Mouse (Mus musculus): ENCODE data around the gene Cep131.
A peak's percentile ranks its signal among the peaks of the same experiment; 100 is the strongest.

Cep131 gene

DNA sequence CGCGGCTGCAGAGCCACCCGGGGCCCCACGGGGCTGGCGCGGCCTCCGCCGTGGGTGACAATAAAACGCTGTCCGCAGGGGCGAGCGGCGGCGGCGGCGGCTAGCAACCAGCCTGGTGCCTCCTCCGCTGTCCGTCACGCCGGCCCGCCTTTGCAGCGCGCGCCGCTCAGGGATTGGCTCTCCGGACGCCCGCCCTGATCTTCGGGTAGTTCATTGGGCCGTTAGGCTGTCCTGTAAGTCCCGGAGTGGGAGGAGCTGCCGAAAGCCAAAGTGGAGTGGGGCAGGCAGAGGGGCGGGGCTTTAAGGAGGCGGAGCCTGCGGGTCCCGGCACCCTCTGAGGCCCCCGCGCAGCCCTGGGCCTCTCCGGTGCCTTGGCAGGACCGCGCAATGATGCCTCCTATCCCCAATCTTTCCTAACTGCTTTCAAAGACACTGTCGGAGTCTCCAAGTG lies at the start of gene Cep131:
Cep131 (minus strand) TSS at position 126 of the 451 bp plus-strand sequence.
- peak; percentile 92 for DNase-seq

DNA sequence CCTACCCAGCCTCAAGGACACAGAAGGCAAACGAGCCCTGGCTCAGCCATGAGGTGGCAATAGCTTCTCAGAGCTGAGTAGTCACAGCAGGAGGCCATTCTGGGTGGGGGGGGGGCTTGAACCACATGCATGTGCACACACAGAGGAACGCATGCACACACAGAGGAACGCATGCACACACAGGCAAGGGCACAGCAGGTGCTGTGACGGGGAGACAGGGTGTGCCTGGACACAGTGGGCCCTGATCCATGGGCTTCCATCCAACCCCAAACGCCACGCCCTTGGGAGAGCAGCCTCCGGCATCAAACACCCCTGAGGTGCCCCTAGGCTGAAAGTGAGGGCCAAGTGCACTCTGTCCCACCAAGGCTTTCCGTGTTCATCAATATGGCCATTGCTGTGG lies 49.6 kb upstream of the Cep131 start:
- no peak for DNase-seq

DNA sequence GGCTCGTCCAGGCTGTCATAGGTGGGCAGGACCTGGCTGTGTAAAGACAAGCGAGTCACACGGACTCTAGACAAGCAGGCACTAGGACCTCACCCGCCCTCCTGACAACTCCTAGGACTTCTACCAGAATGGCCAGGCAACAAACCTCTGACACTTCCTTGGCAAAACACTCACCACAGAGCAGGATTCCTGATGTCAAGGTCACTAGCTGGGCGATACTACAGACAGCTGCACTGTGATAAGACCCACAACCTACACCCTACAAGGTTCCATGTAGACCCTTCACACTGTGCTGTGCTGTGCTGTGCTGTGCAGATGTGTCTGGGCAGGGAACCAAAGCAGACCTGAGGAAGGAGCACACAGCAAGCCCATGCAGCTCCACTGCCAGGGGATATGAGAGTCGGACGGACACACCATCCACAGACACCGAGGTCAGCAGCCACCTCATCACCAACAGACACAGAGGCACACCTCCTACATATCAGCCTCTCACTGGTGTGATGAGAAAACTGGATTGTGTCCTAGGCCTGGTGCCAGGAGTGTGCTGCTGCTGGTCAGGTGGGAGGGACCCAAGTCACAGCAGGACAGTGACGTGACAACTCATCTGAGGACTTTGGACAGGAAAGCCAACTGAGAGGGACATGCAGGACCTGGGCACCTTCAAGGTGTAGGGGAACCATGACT lies 48.4 kb upstream of the Cep131 start:
- DNase-seq, result no peak

DNA sequence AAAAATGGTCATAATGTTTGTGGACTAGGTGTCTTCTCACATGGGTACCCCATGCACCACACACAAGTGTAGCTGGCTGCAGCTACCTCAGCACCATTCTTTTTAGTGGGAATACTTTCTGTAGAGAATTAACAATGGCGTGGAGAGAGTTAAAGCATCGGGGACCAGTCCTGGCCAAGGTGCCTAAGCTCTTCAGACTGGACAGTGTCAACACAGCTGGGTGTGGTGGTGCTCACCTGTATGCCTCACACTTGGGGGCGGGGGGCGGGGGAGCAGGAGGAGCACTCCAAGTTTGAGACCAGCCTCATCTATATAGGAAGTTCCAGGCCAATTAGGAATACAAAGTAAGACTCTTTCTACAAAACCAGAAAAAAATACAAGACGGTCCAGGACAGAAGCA lies 47.5 kb upstream of the Cep131 start:
- no peak for DNase-seq

DNA sequence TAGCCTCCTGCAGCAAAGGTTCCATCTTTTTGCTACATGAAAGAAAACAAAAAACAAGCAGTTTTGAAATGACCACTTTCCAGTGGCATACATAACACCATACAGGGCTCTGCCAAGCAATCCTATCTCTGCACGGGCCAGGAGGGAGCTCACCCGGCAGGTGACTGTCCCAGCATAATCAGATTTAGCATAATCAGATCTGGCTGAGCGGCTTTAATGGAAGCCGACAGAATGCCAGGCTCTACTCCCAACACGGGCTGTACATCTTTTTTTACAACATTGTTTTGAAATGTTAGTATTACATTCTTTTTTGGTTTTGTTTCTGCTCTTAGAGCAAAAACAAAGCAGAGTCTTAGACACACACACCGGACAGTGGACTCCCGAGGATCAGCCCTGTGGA lies 42.7 kb upstream of the Cep131 start:
- DNase-seq, result no peak

DNA sequence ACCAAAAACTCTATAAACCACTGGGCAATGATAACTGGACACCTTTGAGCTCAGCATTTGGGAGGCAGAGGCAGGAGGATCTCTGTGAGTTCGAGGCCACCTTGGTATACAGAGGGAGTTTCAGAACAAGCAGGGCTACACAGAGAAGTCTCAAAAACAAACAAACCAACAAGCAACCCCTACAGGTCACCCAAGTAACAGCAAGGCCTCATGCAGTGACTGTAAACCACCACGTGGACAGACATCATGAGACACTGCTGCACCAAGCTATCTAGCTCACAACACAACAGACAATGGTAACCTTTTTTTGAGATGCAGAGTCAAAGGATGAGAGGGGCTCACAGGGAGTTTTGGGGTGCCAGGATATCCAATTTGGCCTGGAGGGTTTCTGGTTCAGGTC lies 40.2 kb upstream of the Cep131 start:
- no peak for DNase-seq

DNA sequence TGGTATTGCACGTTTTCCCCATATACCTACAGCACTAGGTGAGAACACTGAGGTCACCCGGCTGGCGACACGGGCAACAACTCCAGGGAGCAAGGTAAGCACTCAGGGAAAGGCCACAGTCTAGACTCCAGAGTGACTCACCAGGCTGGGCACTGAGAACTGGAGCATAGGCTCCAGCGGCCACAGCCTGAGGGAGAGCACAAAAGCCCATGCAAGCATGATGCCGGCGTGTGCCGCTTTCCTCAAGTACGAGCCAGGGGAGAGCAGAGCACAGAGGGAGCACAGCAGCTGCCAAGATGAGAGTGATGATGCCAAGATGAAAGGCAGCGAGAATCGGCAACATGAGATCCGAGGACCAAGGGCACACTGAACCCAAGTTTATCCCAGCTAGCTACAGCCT lies 35.5 kb upstream of the Cep131 start:
- no peak for DNase-seq

DNA sequence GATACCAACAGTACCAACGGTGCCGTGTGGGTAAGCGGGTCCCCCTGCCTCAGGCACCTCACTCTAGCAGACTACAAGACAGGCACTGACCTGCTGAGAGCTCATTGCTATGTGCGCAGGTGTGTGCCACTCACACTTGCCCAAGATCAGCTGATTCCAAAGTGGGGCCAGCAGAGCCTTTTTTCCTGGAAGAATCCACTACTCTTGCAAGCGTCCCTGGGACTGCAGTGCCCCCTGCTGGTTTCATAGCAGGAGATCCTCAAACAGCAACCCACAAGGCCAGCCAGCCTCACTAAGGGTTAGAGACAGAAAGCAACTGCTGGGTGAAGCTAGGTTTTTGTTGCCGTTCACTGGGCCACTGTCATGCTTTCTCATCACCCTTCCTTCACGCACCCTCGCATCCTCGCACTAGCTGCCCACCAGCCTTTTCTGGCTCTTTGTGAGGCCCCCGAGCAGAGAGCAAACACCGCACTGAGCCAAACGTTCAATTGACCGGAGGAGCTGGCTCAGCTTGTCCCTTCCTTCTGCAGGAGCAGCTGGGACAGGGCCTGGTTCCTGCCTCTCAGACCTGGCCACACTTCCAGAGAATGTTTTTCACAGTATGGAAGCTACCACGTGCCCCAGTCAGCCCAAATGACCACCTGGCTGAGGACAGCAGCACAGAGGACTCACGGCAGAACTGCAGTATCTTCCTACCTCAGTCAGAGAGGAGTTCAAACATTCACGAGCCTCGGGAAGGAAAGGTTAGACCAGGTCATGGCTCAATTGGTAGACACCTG lies 34.2 kb upstream of the Cep131 start:
- DNase-seq, result peak; percentile 84

DNA sequence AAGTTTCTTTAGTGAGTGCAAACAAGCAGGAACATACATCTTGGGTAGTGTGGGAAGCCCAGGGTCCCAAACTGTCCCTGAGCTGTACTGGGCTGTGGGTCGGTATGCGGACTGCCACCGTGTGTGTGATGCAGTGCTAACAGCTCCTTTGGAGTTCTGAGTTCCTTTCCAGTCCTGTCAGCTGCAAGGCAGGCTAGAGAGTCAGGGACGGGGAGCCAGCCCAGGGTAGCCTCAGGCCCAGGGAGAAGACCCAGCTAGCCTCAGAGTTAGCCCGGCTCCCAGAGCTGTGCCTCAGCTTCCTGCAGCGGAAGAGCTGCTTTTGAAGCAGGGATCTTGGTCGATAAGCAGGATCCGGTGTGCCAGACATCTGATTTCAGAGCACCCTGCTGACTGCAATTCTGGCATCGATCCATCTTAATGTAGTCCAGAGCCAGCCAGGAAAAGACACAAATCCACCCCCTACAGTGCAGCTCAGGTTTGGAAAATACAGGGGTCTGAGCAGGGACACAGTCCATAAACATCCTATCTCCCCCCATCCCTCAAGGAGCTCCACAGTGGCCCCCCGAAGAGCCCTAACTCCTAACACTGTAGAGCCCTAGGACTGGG lies 33.4 kb upstream of the Cep131 start:
- no peak for DNase-seq

DNA sequence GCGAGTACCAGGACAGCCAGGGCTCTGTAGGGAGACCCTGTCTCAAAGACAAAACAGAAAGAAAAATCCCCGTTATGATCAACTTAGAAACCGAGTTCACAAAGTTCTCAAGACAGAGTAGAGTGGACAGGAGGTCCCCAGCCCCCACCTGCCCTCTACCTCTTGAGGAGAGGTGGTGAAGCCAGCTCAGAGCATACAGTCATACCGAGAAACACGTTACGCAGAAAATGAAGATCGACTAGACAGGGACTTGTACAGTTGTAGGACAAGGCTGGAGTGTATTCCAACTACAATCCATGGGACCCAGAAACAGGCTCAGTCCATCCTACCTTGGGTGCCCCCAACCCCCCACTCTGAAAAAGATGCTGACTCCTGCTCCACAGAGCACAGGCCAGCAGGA lies 32.5 kb upstream of the Cep131 start:
- DNase-seq, result no peak

DNA sequence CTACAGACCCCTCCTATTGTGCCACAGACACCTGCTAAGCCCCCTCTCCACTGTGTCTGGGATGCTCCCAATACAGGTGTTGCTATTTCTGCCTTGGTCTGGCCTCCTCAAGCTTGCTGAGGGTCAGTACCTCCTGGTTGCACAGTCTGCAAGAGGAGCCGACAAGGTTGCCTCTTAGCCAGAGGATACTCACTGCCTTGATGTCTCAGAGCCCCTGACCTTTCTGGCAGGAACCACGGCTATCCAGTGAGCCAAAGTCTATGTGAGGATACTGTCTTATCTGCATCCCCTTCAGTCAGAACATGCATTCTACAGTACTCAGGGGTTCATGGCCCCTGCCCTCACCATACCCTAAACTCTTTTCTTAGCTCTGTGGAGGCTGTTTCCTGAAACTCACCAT lies 31.0 kb upstream of the Cep131 start:
- DNase-seq, result no peak

DNA sequence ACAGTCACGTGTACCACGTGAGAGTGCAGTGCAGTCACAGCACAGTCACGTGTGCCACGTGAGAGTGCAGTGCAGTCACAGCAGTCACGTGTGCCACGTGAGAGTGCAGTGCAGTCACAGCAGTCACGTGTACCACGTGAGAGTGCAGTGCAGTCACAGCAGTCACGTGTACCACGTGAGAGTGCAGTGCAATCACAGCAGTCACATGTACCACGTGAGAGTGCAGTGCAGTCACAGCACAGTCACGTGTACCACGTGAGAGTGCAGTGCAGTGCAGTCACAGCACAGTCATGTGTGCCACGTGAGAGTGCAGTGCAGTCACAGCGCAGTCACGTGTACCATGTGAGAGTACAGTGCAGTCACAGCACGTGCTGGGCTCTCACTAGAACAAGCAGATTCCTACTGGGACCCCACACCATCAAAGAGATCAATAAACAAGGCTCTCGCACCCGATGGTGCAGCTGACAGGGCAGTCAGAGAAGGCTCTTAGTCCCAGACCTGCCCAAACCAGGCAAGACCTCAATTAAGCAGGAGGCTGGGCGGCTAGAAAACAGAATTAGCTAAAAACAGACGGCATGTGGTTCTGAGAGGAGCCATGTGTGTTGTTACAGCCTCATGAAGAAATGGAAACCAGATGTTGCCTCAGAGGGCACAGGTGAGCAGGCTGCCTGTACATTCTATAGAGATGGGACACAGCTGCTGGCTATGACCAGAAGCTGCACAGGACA lies 28.0 kb upstream of the Cep131 start:
- no peak for DNase-seq

DNA sequence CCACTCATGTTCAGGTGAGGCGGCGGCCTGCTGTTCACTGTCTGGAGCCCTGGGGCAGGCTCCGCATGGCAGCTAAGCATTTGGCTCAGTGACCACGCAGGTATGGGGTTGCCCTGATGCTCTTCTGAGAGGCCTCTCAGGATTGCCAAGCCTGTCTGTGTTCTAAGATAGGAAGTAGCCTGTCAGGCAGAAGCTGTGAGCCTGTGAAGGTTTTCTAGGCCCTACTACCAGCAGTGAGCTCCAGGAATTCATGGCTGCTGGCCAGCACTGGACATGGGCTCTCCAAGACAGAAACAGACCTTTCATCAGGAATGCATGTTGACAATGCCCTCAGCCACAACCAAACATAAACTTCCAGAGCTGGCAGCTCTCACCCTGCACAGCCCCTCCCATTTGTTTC lies 25.5 kb upstream of the Cep131 start:
- DNase-seq, result no peak

DNA sequence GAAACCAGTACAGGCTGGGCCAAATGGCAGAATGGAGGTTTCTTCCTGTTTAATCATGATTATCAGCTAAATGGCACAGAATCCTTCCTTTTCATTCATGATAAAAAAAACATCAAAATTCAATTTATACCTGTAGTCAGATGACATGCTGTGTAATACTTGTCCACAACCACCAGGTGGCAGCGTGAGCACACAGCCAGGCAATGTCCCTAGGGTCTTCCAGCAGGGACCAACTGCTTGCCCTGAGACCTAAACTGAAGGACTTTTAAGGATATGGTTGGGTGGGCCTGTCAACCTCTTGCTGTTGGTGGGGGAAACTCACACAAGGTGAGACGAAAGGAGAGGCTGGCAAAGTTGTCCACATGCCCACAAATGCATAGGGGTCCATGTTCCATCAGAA lies 24.4 kb upstream of the Cep131 start:
- DNase-seq, result peak; percentile 72

DNA sequence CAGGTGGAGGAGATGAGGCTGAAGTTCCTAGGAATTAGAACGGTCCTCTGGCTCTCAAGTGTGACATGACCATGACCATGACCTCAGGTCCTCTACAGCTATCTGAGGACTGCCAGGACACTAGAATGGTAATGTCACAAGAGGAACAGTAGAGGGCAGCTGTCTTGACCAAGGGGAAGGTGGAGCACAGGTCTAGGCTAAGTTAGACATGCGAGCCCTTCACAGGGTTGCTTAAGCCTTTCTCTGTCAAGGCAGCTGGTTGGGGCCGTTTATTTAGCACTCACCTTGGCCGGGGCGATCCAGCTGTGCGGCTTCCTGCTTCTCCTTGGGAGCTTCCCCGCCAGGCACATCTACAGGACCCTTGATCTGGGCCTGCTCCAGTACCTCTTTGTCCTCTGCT lies 23.9 kb upstream of the Cep131 start:
- DNase-seq, result no peak

DNA sequence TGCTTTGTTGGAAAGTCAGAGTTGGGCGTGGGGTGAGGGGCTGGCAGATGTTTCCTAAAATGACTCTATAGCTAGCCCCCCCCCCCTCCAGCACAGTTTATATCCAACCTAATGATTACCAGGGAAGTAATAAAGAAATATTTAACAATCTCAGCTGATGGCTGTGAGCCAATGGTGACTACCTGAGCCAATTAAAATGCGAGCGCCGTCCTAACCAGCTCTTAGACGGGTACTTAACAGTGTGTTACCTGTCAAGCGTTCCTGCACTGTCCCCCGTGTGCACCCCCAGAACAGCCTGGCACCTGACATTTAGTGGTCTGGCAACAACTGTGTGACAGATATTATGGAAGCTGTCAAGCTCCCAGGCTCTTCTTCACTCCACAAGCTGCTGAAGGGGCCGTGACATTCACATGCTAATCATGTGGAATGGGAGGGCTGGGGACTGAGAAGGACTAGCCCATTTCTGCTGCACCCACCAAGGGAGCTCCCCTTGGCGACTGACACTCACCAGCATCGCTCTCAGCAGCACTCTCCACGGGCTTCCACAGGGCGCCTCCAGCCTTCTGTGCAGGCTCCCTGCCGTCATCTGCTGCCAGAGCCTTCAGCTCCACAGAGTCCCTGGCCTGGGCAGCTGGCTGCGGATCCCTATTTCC lies 23.1 kb upstream of the Cep131 start:
- DNase-seq, result no peak

DNA sequence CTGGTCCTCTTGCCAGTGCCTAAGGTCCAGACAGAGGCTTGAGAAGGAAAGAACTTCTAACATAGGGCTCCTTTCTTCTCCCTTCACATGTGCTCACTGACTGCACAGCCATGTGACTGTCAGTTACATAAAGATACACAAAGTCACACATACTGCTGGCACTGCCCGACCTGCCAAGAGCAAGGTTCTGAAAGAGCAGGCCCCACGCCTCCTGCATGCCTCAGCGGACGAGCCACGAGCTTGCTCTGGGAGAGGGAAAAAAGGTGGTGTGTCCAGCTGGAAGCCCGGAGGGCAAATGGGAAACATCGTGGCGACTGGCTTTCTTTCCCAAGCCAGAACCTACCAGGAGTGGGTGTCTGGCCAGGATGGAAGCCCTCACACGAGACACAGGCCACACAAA lies 21.2 kb upstream of the Cep131 start:
- no peak for DNase-seq

DNA sequence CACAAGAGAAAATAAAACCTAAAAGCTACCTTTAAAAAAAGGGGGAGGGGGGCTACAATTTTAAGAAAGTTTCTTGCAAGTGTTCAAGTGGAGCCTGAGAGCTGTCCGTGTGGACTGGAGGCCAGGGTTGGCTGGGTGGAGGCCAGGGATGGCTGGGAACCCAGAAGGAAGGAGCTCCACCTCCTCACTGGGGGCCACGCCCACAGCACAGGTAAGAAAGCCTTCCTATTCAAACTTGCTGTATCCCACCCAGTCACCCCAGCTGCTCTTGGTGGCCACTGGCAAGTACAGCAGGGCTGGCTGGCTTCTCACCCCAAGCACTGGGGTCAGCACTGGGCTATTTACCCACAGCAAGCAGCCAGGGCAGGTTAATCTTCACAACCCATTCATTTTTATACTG lies 20.4 kb upstream of the Cep131 start:
- no peak for DNase-seq

DNA sequence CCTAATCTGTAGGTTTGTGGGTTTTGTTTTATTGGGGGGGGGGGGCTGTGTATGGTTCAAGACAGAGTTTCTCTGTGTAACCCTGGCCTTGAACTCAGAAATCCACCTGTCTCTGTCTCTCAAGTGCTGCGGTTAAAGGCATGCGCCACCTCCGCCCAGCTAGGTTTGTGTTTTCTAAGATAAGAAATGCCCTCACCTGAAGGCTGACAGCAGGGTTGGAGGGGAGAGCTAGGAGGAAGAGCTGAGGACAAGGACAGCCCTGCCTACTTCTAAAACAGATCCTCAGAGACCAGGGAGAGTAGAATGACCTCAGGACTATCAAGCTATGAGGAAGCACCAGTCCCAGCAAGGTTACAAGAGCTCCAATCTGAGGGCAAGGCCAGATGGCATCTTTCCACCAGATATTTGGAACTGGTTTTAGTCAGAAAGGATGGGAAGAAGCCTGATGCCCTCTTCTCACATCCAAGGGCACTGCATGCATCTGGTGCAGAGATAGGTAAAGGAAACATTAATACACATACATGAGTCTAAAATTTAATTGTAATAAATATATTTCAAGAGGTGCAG lies 16.9 kb upstream of the Cep131 start:
- no peak for DNase-seq

DNA sequence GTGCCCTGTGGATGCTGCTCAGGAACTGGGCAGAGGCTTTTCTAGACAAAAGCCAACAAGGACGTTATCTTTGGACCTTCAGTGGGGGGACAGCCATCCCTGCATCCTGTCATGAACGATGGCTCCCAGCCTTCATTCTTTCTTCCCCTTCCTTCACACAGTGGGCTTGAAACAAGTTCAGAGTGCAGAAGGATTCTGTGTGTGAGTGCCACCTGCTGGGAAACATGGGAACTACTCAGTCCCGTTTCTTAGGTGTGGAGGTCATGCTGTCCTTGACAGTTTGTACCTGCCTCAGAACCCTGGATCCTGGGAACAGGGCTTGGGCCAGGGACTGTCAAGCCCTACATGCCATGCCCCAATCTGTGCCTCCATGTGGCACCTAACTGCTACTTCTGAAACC lies 14.4 kb upstream of the Cep131 start:
- DNase-seq, result peak; percentile 59

DNA sequence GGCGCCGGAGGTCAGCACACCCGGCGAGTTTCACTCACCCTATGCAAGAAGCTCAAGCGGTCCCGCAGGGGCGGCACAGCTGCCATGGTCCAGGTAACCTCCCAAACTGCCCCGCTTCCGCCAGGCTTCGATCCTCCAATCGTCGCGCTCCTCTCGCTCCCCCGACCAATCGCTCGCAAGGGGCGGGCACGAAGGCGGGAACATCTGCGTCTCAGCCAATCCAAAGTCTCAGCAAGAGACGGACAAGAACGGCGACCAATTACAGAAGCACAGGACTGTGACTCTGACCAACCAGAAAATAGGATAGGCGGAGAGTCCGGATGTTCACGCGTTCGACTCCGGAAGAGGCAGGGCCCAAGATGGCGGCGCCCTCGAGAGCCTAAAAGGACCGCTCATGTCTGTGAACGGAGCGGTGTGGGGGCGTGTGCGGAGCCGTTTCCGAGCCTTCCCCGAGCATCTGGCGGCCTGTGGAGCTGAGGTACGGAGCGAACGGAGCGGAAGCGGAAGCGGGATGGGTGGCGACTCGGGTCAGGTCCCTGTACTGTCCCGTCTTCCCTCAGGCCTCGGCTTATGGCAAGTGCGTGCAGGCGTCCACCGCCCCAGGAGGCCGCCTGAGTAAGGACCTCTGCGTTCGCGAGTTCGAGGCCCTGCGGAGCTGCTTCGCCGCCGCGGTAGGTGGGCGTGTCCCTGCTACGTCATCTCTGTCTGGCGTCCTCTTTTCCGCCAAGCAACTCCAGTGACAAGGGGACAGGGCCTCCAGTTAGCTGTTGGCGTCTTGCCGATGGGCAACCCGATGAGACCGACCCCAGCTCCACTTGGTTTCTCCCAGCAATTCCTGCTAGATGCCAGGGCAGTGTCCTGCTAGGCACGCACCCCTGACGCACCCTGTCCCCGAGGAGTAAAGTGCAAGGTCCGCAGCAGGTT lies 12.2 kb upstream of the Cep131 start, which contains the start of the genes Tepsin and Ndufaf8:
Tepsin (minus strand) TSS at position 144 of the 924 bp plus-strand sequence.
Ndufaf8 (plus strand) TSS at position 341 of the 924 bp plus-strand sequence.
- DNase-seq, result peak; percentile 95
